Mouse (Mus musculus): Measurements from ENCODE around the gene Col11a2. TPM values are rescaled to one million over a fixed set of nuclear protein-coding genes. Genes with fewer than 3 reads are reported as not detected.

Gene Col11a2
- polyA plus RNA-seq, 1 experiment, result 12.6 TPM

- 0 out of 2 replicates have a peak, but pooled peaks cover 2% of the 10 kb centered on the region for H3K4me1 ChIP-seq (ENCODE audit: control insufficient read depth, insufficient read depth, low read length)
- H3K27ac ChIP-seq (ENCODE audit: control insufficient read depth, insufficient read depth, low read depth, low read length, poor library complexity), result no peak overlapping the region
- no peak for TF ChIP-seq CTCF (IDR thresholded peaks at IDR 0.05; ENCODE audit: control insufficient read depth, insufficient read depth, low read length)
- no peak for TF ChIP-seq POLR2A (IDR thresholded peaks at IDR 0.05; ENCODE audit: borderline replicate concordance, control insufficient read depth, low read depth, low read length)
- no peak overlapping the region for H3K4me3 ChIP-seq (replicated peaks; ENCODE audit: control insufficient read depth, low read depth, low read length)
- 42% methylated on average over 2 of the region's 2 CpGs for WGBS
These were observed 48.1 kb downstream of the Col11a2 start for GRCm38 (mm10) chr17:34087386-34087785.

GRCm38 (mm10) chr17:34088124-34088523 is 48.9 kb downstream of the Col11a2 start:
- no peak for TF ChIP-seq CTCF (IDR thresholded peaks at IDR 0.05; ENCODE audit: control insufficient read depth, insufficient read depth, low read length)
- TF ChIP-seq POLR2A (IDR thresholded peaks at IDR 0.05; ENCODE audit: borderline replicate concordance, control insufficient read depth, low read depth, low read length), result no peak
- WGBS, result 16% methylated on average over 11 of the region's 11 CpGs
- Histone ChIP-seq H3K4me3 (replicated peaks; ENCODE audit: control insufficient read depth, low read depth, low read length) (no peak overlapping the region), H3K27ac (ENCODE audit: control insufficient read depth, insufficient read depth, low read depth, low read length, poor library complexity) (no peak overlapping the region), H3K4me1 (ENCODE audit: control insufficient read depth, insufficient read depth, low read length) (peaks cover 2% of the 10 kb centered on the region; the same call in 1 of the 2 replicates)

DNA sequence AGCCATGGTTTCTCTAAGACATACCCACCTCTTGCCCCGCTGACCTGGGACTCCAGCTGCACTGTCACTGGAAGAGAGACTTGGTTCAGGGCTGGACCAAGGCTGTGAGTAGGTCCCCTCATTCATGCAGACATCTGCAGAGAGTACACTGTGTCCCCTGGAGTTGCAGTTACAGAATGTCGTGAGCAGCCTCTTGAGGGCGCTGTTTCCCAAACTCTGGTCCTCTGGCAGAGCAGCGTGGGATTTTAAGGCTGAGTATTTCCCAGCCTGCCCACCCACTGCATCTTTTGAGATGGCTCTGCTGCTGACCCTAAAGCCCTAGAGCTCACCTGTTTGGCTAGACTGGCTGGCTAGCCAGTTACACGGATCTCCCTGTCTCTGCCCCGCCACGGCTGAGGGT is 51.7 kb downstream of the Col11a2 start:
- Histone ChIP-seq H3K4me1 (ENCODE audit: control insufficient read depth, insufficient read depth, low read length) (peaks cover 9% of the 10 kb centered on the region), H3K27ac (ENCODE audit: control insufficient read depth, insufficient read depth, low read depth, low read length, poor library complexity) (no peak overlapping the region), H3K4me3 (replicated peaks; ENCODE audit: control insufficient read depth, low read depth, low read length) (no peak overlapping the region)
- WGBS, result 56% methylated on average over 7 of the region's 7 CpGs
- no peak for TF ChIP-seq POLR2A (IDR thresholded peaks at IDR 0.05; ENCODE audit: borderline replicate concordance, control insufficient read depth, low read depth, low read length)
- TF ChIP-seq CTCF (IDR thresholded peaks at IDR 0.05; ENCODE audit: control insufficient read depth, insufficient read depth, low read length), result peak; percentile 69

GRCm38 (mm10) chr17:34092197-34092875 is 53.1 kb downstream of the Col11a2 start, which contains the start of gene H2-Oa:
H2-Oa (plus strand) TSS chr17:34092340.
- TF ChIP-seq CTCF (IDR thresholded peaks at IDR 0.05; ENCODE audit: control insufficient read depth, insufficient read depth, low read length) (no peak), POLR2A (IDR thresholded peaks at IDR 0.05; ENCODE audit: borderline replicate concordance, control insufficient read depth, low read depth, low read length) (no peak)
- 3% methylated on average over 11 of the region's 11 CpGs for WGBS
- peak within 1 kb of the TSS; percentile 75 for H3K4me3 ChIP-seq (replicated peaks; ENCODE audit: control insufficient read depth, low read depth, low read length)
- H3K4me1 ChIP-seq (ENCODE audit: control insufficient read depth, insufficient read depth, low read length), result peaks cover 16% of the 10 kb centered on the region
- peak within 1 kb of the TSS; percentile 79 for H3K27ac ChIP-seq (ENCODE audit: control insufficient read depth, insufficient read depth, low read depth, low read length, poor library complexity)

- 28% methylated on average over 7 of the region's 7 CpGs for WGBS
- TF ChIP-seq CTCF (IDR thresholded peaks at IDR 0.05; ENCODE audit: control insufficient read depth, insufficient read depth, low read length), result no peak
- no peak for TF ChIP-seq POLR2A (IDR thresholded peaks at IDR 0.05; ENCODE audit: borderline replicate concordance, control insufficient read depth, low read depth, low read length)
- peaks cover 16% of the 10 kb centered on the region for H3K4me1 ChIP-seq (ENCODE audit: control insufficient read depth, insufficient read depth, low read length)
- no peak overlapping the region; the same call in 1 of the 2 replicates for H3K27ac ChIP-seq (ENCODE audit: control insufficient read depth, insufficient read depth, low read depth, low read length, poor library complexity)
- no peak overlapping the region for H3K4me3 ChIP-seq (replicated peaks; ENCODE audit: control insufficient read depth, low read depth, low read length)
These were observed 54.1 kb downstream of the Col11a2 start for GRCm38 (mm10) chr17:34093199-34093874.

- no peak overlapping the region for H3K4me3 ChIP-seq (replicated peaks; ENCODE audit: control insufficient read depth, low read depth, low read length)
- 35% methylated on average over 27 of the region's 27 CpGs for WGBS
- TF ChIP-seq POLR2A (IDR thresholded peaks at IDR 0.05; ENCODE audit: borderline replicate concordance, control insufficient read depth, low read depth, low read length), result no peak
- TF ChIP-seq CTCF (IDR thresholded peaks at IDR 0.05; ENCODE audit: control insufficient read depth, insufficient read depth, low read length), result no peak
- peak overlapping the region; percentile 9; the same call in 1 of the 2 replicates for H3K27ac ChIP-seq (ENCODE audit: control insufficient read depth, insufficient read depth, low read depth, low read length, poor library complexity)
- H3K4me1 ChIP-seq (ENCODE audit: control insufficient read depth, insufficient read depth, low read length), result peaks cover 16% of the 10 kb centered on the region
These were observed 55.2 kb downstream of the Col11a2 start for GRCm38 (mm10) chr17:34094283-34095035.

DNA sequence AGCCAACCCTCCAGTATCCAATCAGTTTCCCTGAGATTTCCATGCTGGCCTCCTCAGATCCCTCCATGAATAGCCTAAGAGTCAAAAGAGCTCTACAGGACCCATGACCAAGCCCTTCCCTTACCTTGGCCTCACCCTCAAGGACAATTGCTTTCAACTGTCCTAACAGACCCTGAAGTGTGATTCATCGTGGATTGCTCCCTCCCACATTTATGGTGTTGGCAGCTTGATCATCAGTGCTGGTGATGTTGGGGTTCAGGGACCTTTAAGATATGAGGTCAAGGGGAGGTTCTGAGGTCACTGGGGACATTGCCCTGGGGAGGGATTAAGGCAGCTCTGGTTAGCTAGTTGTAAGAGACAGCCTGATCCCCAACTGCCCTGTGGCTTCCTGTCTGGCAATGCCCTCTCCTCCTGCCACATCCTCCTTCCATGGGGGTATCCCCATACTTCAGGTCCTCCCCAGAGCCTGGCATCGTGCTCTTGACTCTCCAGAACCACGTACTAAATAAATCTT is 57.3 kb downstream of the Col11a2 start:
- Histone ChIP-seq H3K4me1 (ENCODE audit: control insufficient read depth, insufficient read depth, low read length) (peaks cover 16% of the 10 kb centered on the region), H3K4me3 (replicated peaks; ENCODE audit: control insufficient read depth, low read depth, low read length) (no peak overlapping the region), H3K27ac (ENCODE audit: control insufficient read depth, insufficient read depth, low read depth, low read length, poor library complexity) (no peak overlapping the region)
- TF ChIP-seq POLR2A (IDR thresholded peaks at IDR 0.05; ENCODE audit: borderline replicate concordance, control insufficient read depth, low read depth, low read length) (no peak), CTCF (IDR thresholded peaks at IDR 0.05; ENCODE audit: control insufficient read depth, insufficient read depth, low read length) (no peak)
- 14% methylated on average over 3 of the region's 3 CpGs for WGBS

- no peak overlapping the region for H3K27ac ChIP-seq (ENCODE audit: control insufficient read depth, insufficient read depth, low read depth, low read length, poor library complexity)
- H3K4me1 ChIP-seq (ENCODE audit: control insufficient read depth, insufficient read depth, low read length), result peaks cover 18% of the 10 kb centered on the region
- 19% methylated on average over 5 of the region's 5 CpGs for WGBS
- TF ChIP-seq CTCF (IDR thresholded peaks at IDR 0.05; ENCODE audit: control insufficient read depth, insufficient read depth, low read length) (no peak), POLR2A (IDR thresholded peaks at IDR 0.05; ENCODE audit: borderline replicate concordance, control insufficient read depth, low read depth, low read length) (no peak)
- no peak overlapping the region for H3K4me3 ChIP-seq (replicated peaks; ENCODE audit: control insufficient read depth, low read depth, low read length)
These were observed 58.0 kb downstream of the Col11a2 start for GRCm38 (mm10) chr17:34097272-34097671.

Measured in bone marrow, adult 2 months (tissue).